Mouse (Mus musculus) C2C12 (cell line): Measurements from ENCODE around the gene Mprip. TPM values are rescaled to one million over a fixed set of nuclear protein-coding genes. Genes with fewer than 3 reads are reported as not detected.
A peak's percentile ranks its signal among the peaks of the same experiment; 100 is the strongest.

ENCODE experiments used
- H3K27me3 ChIP-seq: one replicate; pipeline ENCODE4 v1.6.1; 2011; ENCODE audit not compliant: control insufficient read depth, insufficient read depth, insufficient read length
- H3K36me3 ChIP-seq: one replicate; pipeline ENCODE4 v1.6.1; 2011; ENCODE audit not compliant: control insufficient read depth, insufficient read depth
- H3K4me3 ChIP-seq: one replicate; pipeline ENCODE4 v1.5.1; 2011; ENCODE audit warnings: mild to moderate bottlenecking, control low read depth; ENCODE audit not compliant: poor library complexity, insufficient read depth, severe bottlenecking
- H3K79me2 ChIP-seq: one replicate; pipeline ENCODE4 v1.6.1; 2011; ENCODE audit not compliant: control insufficient read depth, insufficient read depth
- H3K79me3 ChIP-seq: one replicate; pipeline ENCODE4 v1.6.1; 2011; ENCODE audit warnings: low read depth, control low read depth
- H3ac ChIP-seq: one replicate; pipeline ENCODE3; 2011; ENCODE audit warnings: low read depth; ENCODE audit not compliant: control insufficient read depth, insufficient read length
- CEBPB ChIP-seq: IDR thresholded peaks from one replicate; pipeline ENCODE4 v1.6.1; 2011; ENCODE audit warnings: low read depth, mild to moderate bottlenecking, control low read depth, moderate library complexity
- CTCF ChIP-seq: IDR thresholded peaks from one replicate; pipeline ENCODE4 v1.5.1; 2011; ENCODE audit not compliant: control insufficient read depth, insufficient read depth, insufficient read length
- FOSL1 ChIP-seq: IDR thresholded peaks from one replicate; pipeline ENCODE4 v1.8.0; 2011; ENCODE audit warnings: mild to moderate bottlenecking, low read length; ENCODE audit not compliant: poor library complexity, insufficient read depth, severe bottlenecking
- MAX ChIP-seq: IDR thresholded peaks from one replicate; pipeline ENCODE4 v1.6.1; 2011; ENCODE audit warnings: mild to moderate bottlenecking, control low read depth
- MYOD1 ChIP-seq: IDR thresholded peaks from one replicate; pipeline ENCODE4 v1.6.1; 2011; ENCODE audit warnings: low read depth; ENCODE audit not compliant: control insufficient read depth, insufficient read length
- MYOG ChIP-seq: IDR thresholded peaks from one replicate; pipeline ENCODE4 v1.6.1; 2011; ENCODE audit not compliant: control insufficient read depth, insufficient read length; ENCODE audit errors: extremely low read depth
- USF1 ChIP-seq: IDR thresholded peaks from one replicate; pipeline ENCODE4 v1.6.1; 2011; ENCODE audit warnings: low read depth, mild to moderate bottlenecking, control low read depth, moderate library complexity
- polyA plus RNA-seq: library from polyadenylated mRNA; unstranded; fragments of >200 nt; fragmentation: generic; extraction: Trizol; gene quantifications from one replicate; pipeline ENCODE4 v1.2.1, GENCODE M21; 2012; ENCODE audit warnings: missing spikeins

Gene Mprip
- polyA plus RNA-seq, 1 experiment: 257 TPM

DNA sequence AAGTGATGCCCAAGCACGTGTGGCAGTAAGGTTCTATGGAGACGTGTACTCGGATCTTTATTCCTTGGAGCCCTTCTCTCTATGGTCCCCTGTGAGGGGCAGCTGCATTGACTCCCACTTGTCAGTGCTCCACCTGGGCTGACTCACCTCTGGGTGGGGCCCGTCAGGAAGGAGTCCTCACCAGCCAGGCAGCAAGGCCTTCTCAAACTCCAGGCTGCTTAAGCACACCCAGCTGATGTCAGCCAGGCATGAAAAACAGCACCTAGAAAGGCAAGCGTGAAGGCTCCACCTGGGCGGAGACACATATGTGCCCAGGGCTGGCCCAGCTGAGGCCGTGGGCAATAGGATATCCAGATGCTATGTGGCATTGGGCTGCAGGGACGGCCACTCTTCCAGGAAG lies 18.7 kb upstream of the Mprip start:
- no peak for TF ChIP-seq USF1
- TF ChIP-seq CTCF: no peak
- TF ChIP-seq CEBPB: no peak
- TF ChIP-seq MYOG: no peak
- TF ChIP-seq FOSL1: no peak
- no peak for TF ChIP-seq MYOD1
- TF ChIP-seq MAX: no peak
- no peaks in the 10 kb centered on the region for H3K79me2 ChIP-seq
- no peaks in the 10 kb centered on the region for H3K27me3 ChIP-seq
- no peaks in the 10 kb centered on the region for H3K79me3 ChIP-seq
- H3ac ChIP-seq: no peak overlapping the region
- no peaks in the 10 kb centered on the region for H3K36me3 ChIP-seq
- no peak overlapping the region for H3K4me3 ChIP-seq

DNA sequence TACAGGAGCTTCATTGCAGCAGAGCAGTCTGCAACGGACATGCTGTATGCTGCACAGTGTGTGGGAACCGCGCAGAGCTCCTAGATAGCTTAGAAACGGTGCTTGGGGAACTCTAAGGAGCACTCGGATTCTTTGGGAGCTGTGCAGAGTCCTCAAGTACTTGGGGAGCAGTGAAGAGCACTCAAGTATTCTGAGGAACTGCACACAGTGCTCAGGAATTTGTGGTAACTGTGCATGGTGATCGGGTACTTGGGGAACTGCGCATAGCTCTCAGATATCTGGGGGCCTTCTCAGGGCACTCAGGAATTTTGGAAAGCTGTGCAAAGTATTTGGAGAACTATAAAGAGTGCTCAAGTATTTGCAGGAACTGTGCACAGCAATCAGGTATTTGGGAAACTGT lies 16.1 kb upstream of the Mprip start:
- TF ChIP-seq FOSL1 (no peak), CTCF (no peak), MAX (no peak), CEBPB (no peak), MYOD1 (no peak)
- Histone ChIP-seq H3ac (no peak overlapping the region), H3K27me3 (no peaks in the 10 kb centered on the region), H3K79me3 (no peaks in the 10 kb centered on the region), H3K79me2 (no peaks in the 10 kb centered on the region), H3K4me3 (no peak overlapping the region), H3K36me3 (no peaks in the 10 kb centered on the region)

- Histone ChIP-seq H3ac (no peak overlapping the region), H3K27me3 (no peaks in the 10 kb centered on the region), H3K79me2 (no peaks in the 10 kb centered on the region), H3K79me3 (no peaks in the 10 kb centered on the region), H3K4me3 (no peak overlapping the region), H3K36me3 (no peaks in the 10 kb centered on the region)
- TF ChIP-seq CTCF (no peak), MAX (no peak), CEBPB (no peak), FOSL1 (no peak), USF1 (no peak), MYOG (no peak), MYOD1 (no peak)
Observed at GRCm38 (mm10) chr11:59649058-59649457, 12.0 kb upstream of the Mprip start.

DNA sequence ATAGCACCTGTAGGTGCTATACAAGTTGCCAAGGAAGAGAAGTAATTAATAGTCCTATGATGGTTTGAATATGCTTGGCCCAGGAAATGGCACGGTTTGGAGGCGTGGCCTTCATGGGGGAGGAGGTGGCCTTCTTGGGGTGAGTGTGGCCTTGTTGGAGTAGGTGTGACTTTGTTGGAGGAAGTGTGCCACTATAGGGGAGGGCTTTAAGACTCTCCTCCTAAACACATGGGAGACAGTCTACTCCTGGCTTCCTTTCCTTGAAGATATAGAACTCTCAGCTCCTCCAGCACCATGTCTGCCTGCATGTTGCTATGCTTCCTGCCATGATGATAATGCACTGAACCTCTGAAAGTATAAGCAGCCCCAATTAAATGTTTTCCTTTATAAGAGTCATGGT lies 8.1 kb upstream of the Mprip start:
- TF ChIP-seq CEBPB: no peak
- no peak for TF ChIP-seq USF1
- TF ChIP-seq CTCF: no peak
- TF ChIP-seq MAX: no peak
- TF ChIP-seq MYOD1: no peak
- TF ChIP-seq MYOG: no peak
- no peak for TF ChIP-seq FOSL1
- no peaks in the 10 kb centered on the region for H3K79me3 ChIP-seq
- no peak overlapping the region for H3K4me3 ChIP-seq
- no peak overlapping the region for H3ac ChIP-seq
- no peaks in the 10 kb centered on the region for H3K27me3 ChIP-seq
- H3K79me2 ChIP-seq: no peaks in the 10 kb centered on the region
- H3K36me3 ChIP-seq: no peaks in the 10 kb centered on the region

- no peaks in the 10 kb centered on the region for H3K79me3 ChIP-seq
- H3K27me3 ChIP-seq: no peaks in the 10 kb centered on the region
- no peak overlapping the region for H3K4me3 ChIP-seq
- H3K79me2 ChIP-seq: no peaks in the 10 kb centered on the region
- no peaks in the 10 kb centered on the region for H3K36me3 ChIP-seq
- TF ChIP-seq MAX: no peak
- TF ChIP-seq CEBPB: no peak
- no peak for TF ChIP-seq MYOD1
- TF ChIP-seq FOSL1: no peak
- TF ChIP-seq USF1: no peak
- TF ChIP-seq MYOG: no peak
- no peak for TF ChIP-seq CTCF
- H3ac ChIP-seq: no peak overlapping the region
Observed at GRCm38 (mm10) chr11:59653547-59653946, 7.6 kb upstream of the Mprip start.

DNA sequence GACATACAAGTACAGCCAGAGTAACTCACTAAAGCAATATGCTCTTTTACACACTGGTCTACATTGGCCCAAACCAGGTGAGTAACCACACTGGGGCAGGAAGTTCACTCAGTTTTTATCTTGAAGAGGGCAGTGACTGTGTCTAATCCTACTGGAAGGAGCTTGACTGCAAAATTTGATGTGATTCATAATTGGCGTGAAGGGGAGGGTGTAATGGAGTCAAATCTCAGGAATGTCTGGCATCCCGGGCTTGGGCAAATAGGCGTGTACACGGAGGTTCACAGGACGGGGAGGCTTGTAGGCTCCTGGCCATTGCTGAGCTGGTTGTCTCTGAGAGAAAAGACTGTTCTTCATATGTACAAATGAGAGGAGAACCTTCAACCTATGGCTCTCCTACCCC lies 5.8 kb upstream of the Mprip start:
- TF ChIP-seq CEBPB (peak; percentile 11), FOSL1 (peak; percentile 83), CTCF (no peak), USF1 (no peak), MAX (no peak)
- Histone ChIP-seq H3ac (no peak overlapping the region), H3K79me3 (no peaks in the 10 kb centered on the region), H3K36me3 (no peaks in the 10 kb centered on the region), H3K4me3 (no peak overlapping the region), H3K27me3 (no peaks in the 10 kb centered on the region), H3K79me2 (no peaks in the 10 kb centered on the region)
